Mouse (Mus musculus) lung, adult 18-20 months (tissue): ENCODE data around the gene Rd3l.

Source experiments
- DNase-seq, 2 experiments: peaks; one replicate each; pipeline ENCODE4 v3.0.0; 2022; ENCODE audit warnings: mixed read lengths in 2 of 2

Rd3l gene

DNA sequence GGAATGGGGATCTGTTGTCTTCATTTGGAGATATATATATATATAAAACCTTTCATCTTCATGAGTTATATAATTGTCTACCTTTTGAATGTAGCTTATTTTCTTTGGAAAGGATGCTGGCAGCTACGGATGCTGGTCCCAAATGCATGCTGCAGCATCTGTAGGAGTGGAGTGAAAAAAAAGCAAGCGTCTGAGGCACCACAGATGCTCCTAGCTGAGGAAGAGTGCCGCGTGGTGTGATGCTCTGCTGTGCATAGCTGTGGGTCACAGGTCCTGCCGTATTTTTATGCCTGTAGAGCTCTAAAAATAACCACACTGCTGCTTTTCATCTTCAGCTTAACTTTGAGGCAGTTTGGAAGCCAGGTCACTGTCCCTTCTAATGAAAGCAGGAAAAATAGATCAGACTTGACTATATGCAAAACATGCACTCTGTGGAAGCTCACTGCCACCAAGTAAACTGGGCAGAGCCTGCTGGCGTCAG, at the start of gene Rd3l:
Gene Rd3l (minus strand): TSS at position 431 of the 481 bp plus-strand sequence.
- DNase-seq: no peak

DNA sequence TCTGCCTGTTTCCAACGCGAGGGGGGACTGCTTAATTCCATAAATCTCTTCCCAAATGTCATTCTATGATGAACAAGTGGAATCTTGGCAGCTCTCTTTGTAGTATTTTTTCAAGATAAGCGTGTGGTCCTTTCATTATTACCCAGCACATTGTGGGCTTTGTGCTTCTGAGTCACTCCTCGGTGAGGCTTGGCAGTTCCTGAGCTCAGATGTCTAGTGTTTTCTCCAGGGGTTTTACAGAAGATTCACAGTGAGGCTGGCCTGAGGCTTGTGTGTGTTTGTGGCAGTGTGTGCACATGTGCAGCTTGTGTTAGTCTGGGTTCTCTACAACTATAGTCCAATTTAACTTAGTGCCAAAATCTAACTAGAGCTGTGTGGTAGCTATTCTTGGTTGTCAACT, 46.3 kb upstream of the Rd3l start:
- no peak for DNase-seq

DNA sequence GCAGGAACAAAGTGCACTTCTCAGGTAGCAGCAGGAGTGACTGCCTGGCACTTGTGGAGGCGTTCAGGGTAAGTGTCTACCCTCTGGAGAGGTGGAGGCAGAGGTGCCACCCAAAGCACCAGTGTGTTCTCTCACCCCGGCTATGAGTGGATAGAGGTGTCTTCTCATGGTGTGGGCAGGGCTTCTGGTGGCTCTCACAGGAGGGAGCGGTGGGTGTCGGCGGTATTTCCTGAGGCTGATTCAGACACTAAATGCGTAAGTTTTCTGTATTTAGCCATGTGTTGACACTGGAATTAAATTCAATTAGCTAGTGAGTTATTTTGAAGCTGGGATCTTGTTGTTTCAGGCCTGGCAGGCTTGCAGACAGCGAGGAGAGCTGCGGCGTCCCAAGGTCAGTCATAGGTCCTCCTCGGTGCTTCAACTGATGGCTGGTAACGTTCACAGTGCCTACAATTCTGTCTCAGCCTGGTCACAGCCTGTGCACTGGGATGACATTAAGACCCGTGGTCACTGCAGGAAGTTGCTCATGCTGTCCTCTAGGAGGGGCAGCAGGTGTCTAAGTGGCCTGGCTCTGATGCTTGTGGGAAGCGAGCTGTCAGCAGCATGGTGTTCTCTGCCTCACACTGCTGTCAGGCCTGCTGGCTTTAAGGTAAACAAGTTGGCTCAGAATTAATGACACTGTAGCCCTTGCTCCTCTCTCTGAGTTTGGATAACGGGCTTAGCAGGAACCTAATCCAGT, 45.0 kb upstream of the Rd3l start:
- DNase-seq: no peak

DNA sequence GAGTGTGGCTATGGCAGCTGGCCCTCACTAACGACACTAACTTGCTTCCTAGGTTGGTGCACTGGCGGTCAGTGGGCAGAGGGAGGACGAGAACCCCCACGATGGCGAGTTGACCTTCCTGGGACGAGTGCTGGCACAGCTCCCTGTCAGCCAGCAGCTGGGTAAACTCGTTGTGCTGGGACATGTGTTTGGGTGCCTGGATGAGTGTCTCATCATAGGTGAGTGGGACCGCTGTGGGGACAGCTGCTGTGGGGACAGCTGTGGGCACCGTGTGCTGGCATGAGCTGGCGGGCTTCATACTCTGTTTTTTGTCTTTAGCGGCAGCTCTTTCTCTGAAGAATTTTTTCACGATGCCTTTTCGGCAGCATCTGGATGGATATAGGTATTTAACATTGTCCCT, 44.3 kb upstream of the Rd3l start:
- no peak for DNase-seq

DNA sequence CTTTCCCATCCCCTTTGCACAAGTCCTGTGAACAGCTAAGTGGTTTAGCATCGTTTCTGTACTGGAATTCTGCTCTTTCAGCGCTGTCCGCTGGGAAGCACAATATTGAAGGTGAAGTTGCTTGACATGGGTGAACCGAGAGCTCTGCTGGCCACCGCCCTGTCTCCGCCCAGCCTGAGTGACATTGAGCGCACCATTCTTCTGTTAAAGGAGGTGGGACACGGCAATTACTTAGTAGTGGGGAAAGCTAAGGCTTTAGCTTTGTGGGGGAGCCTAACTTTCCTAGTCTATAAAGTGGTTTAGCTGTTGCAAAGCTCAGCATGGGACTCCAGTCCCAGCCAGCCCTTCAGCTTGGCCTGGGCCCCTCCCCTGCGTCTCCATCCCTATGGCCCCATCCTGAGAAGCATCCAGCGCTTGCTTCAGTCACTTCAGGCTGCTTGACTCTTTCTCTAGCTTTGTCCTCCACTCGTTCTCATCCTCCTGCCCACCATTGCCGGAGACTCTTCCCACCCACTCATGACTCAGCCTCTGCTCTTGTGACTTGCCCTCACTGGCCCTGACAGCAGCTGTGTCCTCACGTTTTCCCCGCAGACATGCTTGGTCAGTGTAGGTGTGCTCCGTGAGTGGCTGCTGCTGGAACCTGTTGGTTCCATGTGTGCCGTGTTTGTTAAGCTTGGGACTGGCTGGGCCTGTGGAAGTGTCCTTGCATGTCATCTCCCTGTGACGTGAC, 43.6 kb upstream of the Rd3l start:
- no peak for DNase-seq

DNA sequence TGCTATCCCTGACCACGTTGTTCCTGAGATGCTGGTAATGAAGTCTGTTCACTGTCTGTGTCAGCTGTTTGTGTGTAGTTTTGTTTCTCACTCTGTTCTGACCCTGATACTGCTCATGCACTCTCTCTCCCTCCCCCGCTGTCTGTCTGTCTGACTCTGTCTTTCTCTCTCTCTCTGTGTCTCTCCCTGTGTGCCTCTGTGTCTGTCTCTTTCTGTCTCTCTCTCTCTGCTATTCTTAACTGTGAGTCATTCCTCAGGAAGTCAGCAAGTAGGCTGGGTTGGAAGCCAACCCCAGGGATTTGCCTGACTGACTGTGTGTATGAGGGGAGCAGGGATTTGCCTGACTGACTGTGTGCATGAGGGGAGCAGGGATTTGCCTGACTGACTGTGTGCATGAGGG, 42.2 kb upstream of the Rd3l start:
- DNase-seq: no peak

DNA sequence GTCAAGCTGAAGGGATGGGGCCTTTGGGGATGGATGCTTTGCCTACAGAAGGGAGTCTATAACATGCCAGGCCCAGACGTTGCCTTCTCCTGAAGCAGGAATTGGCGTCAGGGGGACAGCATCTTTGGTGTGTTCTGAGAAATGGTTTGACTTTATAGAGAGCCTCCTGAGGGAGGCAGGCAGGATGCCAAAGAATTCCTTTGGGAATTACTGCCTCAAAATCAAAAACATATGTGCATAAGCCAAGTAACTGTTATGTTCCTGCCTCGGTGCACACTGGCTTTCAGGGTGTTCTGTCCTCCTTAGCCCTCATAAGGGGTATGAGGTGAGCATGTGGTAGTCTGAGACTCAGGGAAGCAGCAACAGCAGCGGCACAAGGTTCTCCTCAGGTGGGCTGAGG, 35.2 kb upstream of the Rd3l start:
- DNase-seq: no peak

DNA sequence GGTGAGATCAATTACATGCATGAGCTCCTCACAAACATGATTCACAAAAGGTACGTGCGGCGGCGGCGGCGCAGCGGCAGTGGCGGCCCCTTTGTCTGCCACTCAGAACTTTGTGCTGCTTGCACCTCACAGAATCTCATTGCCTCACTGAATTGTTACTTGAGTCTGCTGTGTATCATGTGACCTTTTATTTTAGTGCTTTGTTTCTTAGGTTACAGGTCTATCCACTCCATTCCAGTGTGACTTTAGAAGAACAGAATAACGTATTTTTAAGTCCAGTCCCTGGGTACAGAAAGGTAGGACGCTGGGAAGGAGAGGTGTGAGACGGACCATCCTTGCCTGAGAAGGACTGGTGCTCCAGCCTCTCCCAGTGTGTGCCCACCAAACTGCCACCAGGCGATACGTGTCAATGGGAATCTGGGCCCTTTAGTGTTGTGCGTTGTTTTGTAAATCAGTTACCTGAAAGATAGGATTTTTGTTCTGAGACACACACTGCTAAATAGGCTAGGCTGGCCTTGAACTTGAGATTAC, 32.2 kb upstream of the Rd3l start:
- DNase-seq: no peak

DNA sequence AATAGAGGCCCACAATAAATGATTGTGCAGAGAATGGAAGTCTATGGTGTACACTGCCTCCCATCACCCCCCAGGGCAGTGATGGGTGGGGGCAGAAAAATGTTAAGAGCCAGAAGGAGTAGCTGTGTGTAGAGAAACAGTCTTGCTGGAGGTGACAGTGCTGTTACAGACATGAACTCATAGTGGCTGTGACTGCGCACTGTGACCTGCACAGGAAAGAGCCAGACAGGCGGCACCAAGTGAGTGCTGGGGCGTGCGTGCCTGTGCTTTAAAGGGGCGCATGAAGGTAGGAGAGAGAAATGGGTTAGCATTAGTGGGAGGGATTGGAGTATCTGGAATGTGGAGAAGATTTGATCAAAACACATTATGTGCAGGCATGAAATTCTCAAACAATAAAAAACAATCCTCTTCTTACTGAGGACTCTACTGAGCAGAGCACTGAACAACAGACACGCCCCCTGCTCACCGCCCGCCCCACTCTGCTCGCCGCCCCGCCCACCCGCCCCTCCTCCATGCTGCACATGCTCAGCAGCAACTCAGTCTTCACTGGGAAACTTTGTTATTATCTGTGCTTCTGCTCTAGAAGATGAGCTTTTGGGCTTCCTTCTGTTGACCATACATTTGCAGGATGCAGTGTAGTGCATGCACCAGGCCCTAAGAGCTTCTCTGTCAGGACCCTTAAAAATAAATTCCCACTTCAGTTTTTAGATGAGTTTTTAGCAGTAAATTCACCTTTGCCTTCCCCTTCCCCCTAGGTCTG, 31.6 kb upstream of the Rd3l start:
- DNase-seq: no peak

DNA sequence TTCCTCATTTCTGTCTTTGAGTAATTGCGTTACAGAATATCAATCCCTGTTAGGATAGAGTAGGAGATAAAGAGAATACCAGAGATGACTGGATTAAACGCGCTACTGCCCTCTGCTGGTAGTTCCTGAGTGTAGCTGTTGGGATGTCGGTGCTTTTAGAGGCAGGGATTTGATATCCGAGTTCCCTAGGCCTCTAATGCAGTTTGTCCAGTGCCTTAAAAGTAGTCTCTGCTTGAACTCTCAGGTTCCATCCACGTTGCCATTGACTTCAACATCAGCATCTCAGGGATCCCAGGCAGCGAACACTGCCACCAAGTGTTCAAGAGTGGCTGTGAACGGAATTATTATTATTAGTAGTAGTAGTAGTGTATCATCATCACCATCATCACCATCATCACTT, 20.1 kb upstream of the Rd3l start:
- DNase-seq: peak; percentile 39 to 53

DNA sequence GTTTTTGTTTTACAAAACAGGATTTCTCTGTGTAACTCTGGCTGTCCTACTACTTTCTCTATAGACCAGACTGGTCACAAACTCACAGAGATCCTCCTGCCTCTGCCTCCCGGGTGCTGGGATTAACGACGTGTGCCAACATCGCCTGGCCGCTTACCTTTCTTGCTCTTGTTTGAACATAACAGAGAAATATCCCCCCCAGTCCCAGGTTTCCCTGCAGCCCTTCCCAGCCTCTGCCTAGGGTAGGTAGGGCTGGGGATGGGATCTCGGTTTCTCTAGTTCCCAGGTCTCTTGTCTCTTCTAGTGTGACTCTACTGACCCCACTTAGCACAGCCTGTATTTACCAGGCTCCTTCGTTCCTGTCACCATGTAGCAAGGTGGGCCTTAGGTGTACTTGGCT, 18.6 kb upstream of the Rd3l start:
- no peak for DNase-seq

DNA sequence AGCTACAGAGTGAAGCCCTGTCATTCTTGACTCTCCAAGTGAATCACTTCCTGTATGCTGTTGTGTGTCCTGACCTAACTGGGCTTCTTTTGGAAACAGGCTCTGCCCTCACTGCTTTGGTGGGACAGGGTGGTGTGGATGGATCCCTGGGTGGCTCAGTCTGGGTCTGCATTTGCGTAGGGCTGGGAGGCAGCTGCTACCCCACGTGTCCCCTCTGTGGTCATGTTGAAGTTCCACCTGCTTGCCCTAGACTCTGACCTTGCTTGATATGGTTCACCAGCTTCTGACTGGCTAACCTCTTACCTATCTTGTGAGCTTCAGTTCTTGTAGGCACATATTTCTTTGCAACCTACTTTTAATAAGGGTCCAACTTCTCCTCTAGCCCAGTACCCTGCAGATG, 14.0 kb upstream of the Rd3l start:
- no peak for DNase-seq

DNA sequence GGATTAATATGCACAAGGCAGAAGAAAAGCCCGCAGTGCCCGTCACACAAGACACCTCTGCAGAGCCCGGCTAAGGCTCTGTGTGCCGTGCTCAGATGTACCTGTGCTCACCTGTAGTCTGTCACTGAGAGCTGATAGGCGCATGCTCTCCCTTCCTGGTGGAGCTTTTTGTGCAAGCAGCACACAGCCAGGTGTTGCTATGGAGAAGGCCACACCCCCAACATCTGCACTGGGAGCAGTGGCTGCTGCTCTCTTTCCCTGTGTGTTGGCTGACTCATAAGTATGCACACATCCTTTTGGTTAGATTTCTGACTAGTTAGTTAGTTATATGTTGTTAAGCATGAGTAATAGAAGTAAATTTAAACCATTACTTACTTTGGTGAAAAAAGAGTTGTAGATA, 11.5 kb upstream of the Rd3l start:
- DNase-seq: no peak

DNA sequence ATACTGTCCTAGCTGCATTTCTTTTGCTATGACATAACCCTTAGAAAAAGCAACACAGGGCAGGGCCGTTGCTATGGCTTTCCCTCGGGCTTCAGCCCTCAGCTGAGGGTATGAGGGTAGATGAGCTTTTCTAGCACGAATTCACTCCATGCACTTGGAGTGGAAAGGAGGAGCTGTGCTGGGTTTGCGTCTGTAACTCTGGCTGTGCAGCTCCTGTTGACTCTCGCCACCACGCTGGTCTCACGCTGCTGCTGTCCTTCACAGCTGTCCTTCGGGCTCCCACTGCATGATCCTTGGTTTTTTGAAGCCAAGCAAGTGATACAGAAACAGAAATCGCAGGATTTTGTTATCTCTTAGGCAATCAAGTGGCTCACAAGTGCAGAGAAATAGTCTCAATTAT, 5.6 kb upstream of the Rd3l start:
- no peak for DNase-seq

DNA sequence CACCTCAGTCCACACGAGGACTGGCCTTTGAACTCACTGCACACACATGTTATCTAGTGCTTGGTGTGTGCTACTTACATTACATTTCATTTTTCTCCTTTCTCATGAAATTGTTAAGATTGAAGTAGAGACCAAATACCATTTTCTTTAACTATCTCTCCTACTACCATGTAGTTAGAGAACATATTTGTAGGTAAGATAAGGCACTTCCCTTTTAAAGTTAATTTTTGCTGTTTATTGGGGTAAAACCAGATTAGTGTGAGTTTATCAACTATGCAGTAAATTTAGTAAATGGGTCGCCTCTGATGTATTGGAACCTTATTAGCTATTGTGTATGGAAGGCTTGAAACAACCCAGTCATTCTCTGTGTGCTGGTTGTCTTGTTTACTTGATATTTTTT, 2.0 kb upstream of the Rd3l start:
- DNase-seq: no peak

DNA sequence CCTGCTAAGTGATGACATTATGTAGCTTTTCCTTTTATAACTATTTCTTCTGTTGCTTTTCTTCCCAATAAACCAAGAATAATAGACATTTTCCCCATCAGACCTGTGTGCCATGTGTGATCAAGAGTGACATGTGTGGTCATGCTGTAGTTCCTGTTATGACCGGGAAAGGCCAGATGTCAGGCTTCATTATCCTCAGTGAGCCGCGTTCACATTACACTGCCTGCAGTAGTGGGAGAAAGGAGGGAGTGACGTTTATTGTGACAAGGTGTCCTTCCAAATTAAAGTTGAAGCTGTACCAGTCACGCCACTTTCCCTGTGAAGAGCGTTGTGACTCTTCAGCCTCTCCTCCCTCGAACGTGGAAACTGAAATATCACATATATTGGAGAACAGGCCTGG, 714 bp upstream of the Rd3l start:
- no peak for DNase-seq

DNA sequence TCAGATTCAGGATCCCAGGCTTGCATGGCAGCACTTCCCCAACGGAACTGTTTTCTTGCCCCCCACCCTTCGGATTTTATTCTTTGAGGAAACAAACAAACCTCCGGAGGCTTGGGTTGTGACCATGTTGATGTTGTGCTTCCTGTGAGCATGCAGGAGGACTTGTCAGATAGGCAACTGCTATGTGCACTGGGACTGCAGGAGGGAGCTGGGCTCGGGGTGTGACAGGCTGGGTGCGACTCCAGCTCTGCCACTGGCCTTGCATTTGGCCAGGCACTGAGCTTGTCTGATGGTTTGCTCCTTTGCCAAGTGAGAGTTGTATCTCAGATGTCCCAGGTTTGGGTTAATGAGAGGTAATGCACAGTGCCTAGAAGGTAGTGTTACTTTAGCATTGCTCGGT, 2.8 kb downstream of the Rd3l start:
- DNase-seq: no peak

DNA sequence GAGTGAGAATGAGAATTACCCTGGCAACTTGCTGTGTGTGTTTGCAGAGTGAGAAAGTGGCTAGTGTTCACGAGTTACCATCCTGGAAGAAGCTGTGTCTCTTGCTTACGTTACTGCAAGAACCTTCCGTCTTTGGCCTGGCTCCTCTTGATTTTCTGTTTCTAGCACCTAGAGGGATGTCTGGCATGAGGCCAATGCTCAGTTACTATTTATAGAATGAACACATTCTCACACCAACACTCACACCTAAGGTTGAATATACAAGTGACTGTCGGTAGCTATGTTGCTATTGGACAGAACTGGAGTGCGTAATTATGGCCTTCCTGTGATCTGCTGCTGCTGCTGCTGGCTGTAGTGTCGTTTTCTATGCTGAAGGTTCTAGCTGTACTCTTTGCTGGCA, 4.0 kb downstream of the Rd3l start:
- peak in 1 of 2 experiments; percentile 33 for DNase-seq

DNA sequence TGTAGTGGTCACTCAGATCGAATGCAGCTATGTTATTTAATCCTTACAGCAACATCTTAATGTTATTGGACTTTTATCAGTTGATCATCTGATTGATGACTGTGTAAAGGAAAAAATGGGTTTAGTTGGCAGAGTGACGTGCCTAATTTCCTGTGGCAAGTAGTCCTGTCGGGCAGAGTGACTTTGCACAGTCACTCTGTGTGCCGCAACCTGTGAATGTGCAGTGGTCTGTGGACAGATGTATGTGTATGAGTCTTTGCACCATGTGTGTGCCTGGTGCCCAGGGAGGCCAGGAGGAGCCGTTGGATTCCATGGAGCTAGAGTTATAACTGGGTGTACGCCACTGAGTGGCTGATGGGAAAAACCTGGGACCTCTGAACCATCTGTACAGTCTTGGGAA, 6.5 kb downstream of the Rd3l start:
- no peak for DNase-seq

DNA sequence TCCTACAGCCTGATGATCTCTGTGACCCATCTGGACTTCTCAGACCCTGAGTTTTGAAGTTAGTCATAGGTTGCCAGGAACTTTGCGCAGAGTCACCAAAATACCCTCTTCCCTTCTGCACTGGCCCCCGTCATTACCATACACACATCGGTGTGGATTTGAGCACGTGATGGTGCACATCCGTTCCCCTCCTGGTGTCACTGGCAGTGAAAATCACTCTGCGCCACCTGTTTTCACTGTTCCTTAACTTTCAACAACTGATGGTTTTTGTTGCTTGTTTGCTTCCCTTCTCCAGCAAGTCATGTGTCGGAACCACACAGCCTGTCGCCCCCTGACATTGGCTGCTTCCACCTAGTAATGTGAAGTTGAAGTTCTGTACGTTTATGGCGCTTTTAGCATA, 8.6 kb downstream of the Rd3l start:
- DNase-seq: no peak

DNA sequence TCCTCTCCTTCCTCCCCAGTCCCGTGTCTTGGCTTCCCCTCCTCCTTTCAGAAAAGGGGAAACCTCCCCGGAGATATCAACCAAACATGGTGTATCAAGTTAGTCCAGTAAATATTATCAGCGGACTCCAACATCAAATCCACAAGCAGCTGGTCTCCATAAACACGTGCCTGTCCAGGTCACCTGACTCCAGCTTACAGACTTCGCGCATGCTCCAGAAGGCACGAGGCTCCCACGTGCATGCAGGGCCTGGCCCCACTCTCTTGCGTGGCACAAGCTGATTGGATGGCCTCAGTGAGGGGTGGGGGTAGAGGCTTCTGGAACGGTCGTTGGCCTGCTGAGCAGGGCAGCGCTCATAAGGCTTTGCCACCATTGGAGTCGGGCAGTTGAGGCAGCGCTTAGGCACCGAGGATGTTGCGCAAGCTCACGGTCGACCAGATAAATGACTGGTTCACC, 9.9 kb downstream of the Rd3l start, which contains the start of gene Tdrd9:
Gene Tdrd9 (plus strand): TSS at position 329 of the 456 bp plus-strand sequence.
- no peak for DNase-seq

DNA sequence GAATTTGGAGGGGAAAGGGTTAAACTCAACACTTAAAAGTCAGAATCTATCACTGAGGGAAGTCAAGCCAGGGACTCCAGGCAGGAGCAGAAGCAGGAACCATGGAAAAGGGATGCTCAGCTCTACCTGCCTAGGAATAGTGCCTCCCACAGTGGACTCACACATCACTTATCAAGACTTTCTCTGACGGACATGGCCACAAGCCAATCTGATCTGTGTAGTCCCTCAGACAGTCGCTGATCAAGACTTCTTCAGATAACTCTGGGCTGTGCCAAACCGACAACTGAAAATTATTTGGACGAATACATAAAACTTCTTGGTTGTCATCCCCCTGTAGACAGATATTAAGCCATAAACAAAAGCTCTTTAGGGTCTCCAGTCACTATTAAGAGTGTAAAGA, 11.0 kb downstream of the Rd3l start:
- no peak for DNase-seq

DNA sequence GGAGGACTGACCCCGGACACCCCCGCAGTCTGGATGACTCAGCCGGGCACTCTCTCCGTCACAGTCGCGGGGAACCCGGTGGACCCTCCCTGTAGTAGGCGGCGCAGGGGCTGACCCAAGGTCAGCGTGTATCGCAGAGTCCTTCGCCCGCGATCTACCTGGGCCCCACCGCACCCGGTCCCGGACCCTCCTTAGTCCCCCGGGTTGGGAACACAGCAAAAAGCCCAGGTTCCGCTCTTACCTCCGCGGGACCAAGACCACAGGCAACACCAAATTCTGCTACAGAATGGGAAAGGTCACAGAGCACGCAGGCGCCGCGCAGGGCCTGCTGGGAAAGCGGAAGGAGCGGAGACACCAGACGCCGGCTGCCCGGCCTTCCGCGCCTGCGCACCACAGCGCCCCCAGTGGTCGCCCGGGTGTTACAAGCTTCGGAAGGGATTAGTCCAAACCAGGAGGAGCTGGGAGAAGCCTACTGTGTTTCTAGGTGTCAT, 14.4 kb downstream of the Rd3l start, which contains the start of gene Atp5mpl:
Gene Atp5mpl (minus strand): TSS at position 295 of the 491 bp plus-strand sequence.
- peak; percentile 93 to 95 for DNase-seq
